Mouse (Mus musculus) heart, embryonic 11.5 days (tissue): ENCODE measurements around the gene 1700020A23Rik. TPM values are rescaled to one million over a fixed set of nuclear protein-coding genes. Genes with fewer than 3 reads are reported as not detected.

ENCODE experiments used
- ATAC-seq: fragments of 200-750 bp; cut with Nextera tagmentation; replicated peaks from 2 replicates; pipeline ENCODE4 v1.8.0; 2017; ENCODE audit warnings: moderate library complexity; ENCODE audit not compliant: insufficient number of reproducible peaks, low FRiP score, low TSS enrichment
- H3K27ac ChIP-seq: fragments of 300-500 bp; sonication (generic); 2 replicates; pipeline ENCODE4 v1.5.1; 2014; ENCODE audit warnings: mild to moderate bottlenecking, low read depth, low read length
- H3K27me3 ChIP-seq: fragments of 300-500 bp; sonication (generic); 2 replicates; pipeline ENCODE4 v1.6.1; 2014; ENCODE audit warnings: mild to moderate bottlenecking, low read length, mixed read lengths; ENCODE audit not compliant: control insufficient read depth, insufficient read depth
- H3K36me3 ChIP-seq: fragments of 300-500 bp; sonication (generic); 2 replicates; pipeline ENCODE4 v1.6.1; 2014; ENCODE audit warnings: mild to moderate bottlenecking, low read length, moderate library complexity, mixed read lengths; ENCODE audit not compliant: control insufficient read depth, insufficient read depth
- H3K4me1 ChIP-seq: fragments of 300-500 bp; sonication (generic); 2 replicates; pipeline ENCODE4 v1.6.1; 2014; ENCODE audit warnings: low read length; ENCODE audit not compliant: control insufficient read depth, insufficient read depth
- H3K4me2 ChIP-seq: fragments of 300-500 bp; sonication (generic); 2 replicates; pipeline ENCODE4 v1.6.1; 2014; ENCODE audit warnings: mild to moderate bottlenecking, moderate library complexity
- H3K4me3 ChIP-seq: fragments of 300-500 bp; sonication (generic); 2 replicates; pipeline ENCODE4 v1.5.1; 2014; ENCODE audit warnings: low read depth, low read length
- H3K9ac ChIP-seq: fragments of 300-500 bp; sonication (generic); 2 replicates; pipeline ENCODE4 v1.6.1; 2014; ENCODE audit warnings: mild to moderate bottlenecking, low read depth, low read length, moderate library complexity
- H3K9me3 ChIP-seq: fragments of 300-500 bp; sonication (generic); replicated peaks from 2 replicates; pipeline ENCODE4 v1.6.1; 2016; ENCODE audit warnings: low read length; ENCODE audit not compliant: control insufficient read depth
- WGBS: fragments of 180-500 bp; shearing (Covaris S2); extraction: QIAGEN DNeasy Blood & Tissue Kit; methylation state at CpG from one replicate; pipeline ENCODE4 v1.1.7; 2014; ENCODE audit not compliant: insufficient replicate concordance; 5-methylcytosine and 5-hydroxymethylcytosine counted together
- polyA plus RNA-seq: library from polyadenylated mRNA; unstranded; fragments of >200 nt; fragmentation: Nextera tagmentation; extraction: Ambion mirVana; gene quantifications from 2 replicates; pipeline ENCODE4 v1.2.1, GENCODE M21; 2014

1700020A23Rik gene
- polyA plus RNA-seq, 1 experiment from 2014 or later: not detected

DNA sequence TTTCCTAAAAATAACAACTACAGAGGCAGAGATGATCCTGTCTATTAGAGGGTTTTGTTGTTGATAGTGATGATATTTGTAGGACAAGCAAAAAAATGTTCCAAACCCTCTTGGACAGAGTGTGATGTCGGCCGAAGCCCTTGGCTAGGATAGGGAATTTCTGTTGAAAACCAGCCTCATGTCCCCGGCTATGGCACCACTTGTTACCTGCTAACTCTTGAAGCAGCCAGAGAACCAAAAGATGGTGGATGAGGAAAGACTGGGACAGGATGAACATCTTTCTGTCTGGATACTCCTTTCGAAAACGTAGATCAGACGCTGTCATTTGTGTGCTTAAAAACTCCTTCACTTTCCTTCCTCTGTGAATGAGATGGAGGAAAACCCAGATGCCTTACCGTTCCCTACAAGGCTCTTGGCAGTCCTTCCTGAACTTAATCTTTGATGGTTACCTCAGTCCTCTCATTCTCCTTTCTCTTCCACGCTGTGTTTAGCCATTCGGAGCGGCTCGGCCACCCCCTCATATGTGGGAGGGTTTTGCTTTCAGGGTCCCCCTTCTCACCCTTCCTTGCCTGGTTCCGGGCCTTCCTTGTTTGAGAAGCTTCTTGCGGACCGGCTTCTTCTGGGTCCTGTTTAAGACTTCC lies 46.1 kb downstream of the 1700020A23Rik start:
- ATAC-seq: no peak
- H3K4me3 ChIP-seq: peak overlapping the region; percentile 89
- no peaks in the 10 kb centered on the region for H3K27me3 ChIP-seq
- H3K36me3 ChIP-seq: no peaks in the 10 kb centered on the region
- no peak overlapping the region for H3K27ac ChIP-seq
- 62% methylated on average over 14 of the region's 14 CpGs for WGBS
- H3K9ac ChIP-seq: peak overlapping the region; percentile 89
- H3K4me1 ChIP-seq: peaks cover 26% of the 10 kb centered on the region
- no peaks in the 10 kb centered on the region for H3K9me3 ChIP-seq
- peak overlapping the region; percentile 90 for H3K4me2 ChIP-seq

DNA sequence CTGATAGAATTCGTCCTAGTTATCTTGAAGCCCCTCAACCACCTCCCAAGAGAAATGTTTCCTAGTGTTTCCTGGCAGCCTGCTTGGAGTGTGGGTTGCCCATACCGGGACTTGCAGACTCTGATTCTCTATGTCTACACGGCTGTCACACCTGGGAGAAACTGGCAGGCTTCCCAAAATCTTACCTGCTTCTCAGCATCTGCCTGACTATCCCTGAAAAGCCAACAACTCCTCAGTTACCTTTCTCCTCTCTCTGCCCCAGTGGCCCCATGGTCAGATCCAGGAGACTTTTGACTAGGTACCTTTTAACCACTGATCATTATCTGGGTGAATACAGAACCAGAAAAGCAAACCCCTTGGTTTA lies 46.6 kb downstream of the 1700020A23Rik start:
- Histone ChIP-seq H3K36me3 (no peaks in the 10 kb centered on the region), H3K27ac (no peak overlapping the region), H3K4me1 (peaks cover 26% of the 10 kb centered on the region), H3K9me3 (no peaks in the 10 kb centered on the region), H3K4me2 (peak overlapping the region; percentile 90), H3K9ac (no peak overlapping the region), H3K4me3 (peak overlapping the region; percentile 89; the same call in 1 of the 2 replicates), H3K27me3 (no peaks in the 10 kb centered on the region)
- no peak for ATAC-seq
- 55% methylated on average over 3 of the region's 3 CpGs for WGBS

GRCm38 (mm10) chr2:130452266-130452665 lies 47.2 kb downstream of the 1700020A23Rik start:
- Histone ChIP-seq H3K4me1 (peaks cover 26% of the 10 kb centered on the region), H3K27me3 (no peaks in the 10 kb centered on the region), H3K4me2 (no peak overlapping the region), H3K36me3 (no peaks in the 10 kb centered on the region), H3K4me3 (no peak overlapping the region), H3K27ac (no peak overlapping the region), H3K9ac (no peak overlapping the region), H3K9me3 (no peaks in the 10 kb centered on the region)
- 31% methylated on average over 2 of the region's 2 CpGs for WGBS
- no peak for ATAC-seq

DNA sequence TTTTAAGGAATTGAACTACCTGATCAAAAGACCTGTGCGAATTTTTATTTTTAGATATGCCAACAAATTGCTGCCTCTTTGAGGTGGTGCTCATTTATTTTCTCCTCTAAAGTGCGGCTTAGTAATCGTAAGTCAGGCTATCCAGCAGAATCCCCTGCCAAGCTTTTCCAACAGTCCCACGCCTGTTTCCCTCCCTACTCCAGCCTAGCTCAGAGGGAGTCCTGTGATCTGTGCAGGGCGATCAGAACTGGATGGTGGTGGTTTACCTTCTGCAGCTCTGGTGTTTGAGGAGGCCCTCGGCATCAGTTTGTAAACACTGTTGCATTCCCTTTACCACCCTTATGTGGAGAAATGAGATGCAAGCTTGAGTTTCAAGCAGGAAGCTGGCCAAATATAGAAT lies 48.4 kb downstream of the 1700020A23Rik start:
- H3K4me1 ChIP-seq: peaks cover 26% of the 10 kb centered on the region
- no peaks in the 10 kb centered on the region for H3K27me3 ChIP-seq
- no peak overlapping the region for H3K4me3 ChIP-seq
- WGBS: 71% methylated on average over 6 of the region's 6 CpGs
- no peak overlapping the region for H3K9ac ChIP-seq
- no peaks in the 10 kb centered on the region for H3K9me3 ChIP-seq
- H3K36me3 ChIP-seq: no peaks in the 10 kb centered on the region
- H3K4me2 ChIP-seq: no peak overlapping the region
- H3K27ac ChIP-seq: no peak overlapping the region
- ATAC-seq: no peak

- no peak overlapping the region for H3K4me3 ChIP-seq
- no peaks in the 10 kb centered on the region for H3K9me3 ChIP-seq
- no peak overlapping the region for H3K4me2 ChIP-seq
- 69% methylated on average over 6 of the region's 6 CpGs for WGBS
- H3K4me1 ChIP-seq: peaks cover 22% of the 10 kb centered on the region
- no peak overlapping the region for H3K27ac ChIP-seq
- no peaks in the 10 kb centered on the region for H3K36me3 ChIP-seq
- no peaks in the 10 kb centered on the region for H3K27me3 ChIP-seq
- ATAC-seq: no peak
- H3K9ac ChIP-seq: no peak overlapping the region
Measured at GRCm38 (mm10) chr2:130454748-130455370, 49.8 kb downstream of the 1700020A23Rik start.

Other genes with a start within 250 kb of the 1700020A23Rik start
- 455 and 479 TPM in 2 replicates for gene Snrpb, start 225.9 kb upstream of the 1700020A23Rik start, polyA plus RNA-seq
- gene Tmc2, start 210.1 kb upstream of the 1700020A23Rik start, polyA plus RNA-seq: not detected in 2 replicates
- 181 and 200 TPM in 2 replicates for gene Nop56, start 130.8 kb upstream of the 1700020A23Rik start, polyA plus RNA-seq
- 234 and 249 TPM in 2 replicates for gene Idh3b, start 120.7 kb upstream of the 1700020A23Rik start, polyA plus RNA-seq
- 0.58 and 1.1 TPM in 2 replicates for gene Ebf4, start 110.1 kb upstream of the 1700020A23Rik start, polyA plus RNA-seq
- gene Cpxm1, start 7.7 kb upstream of the 1700020A23Rik start, polyA plus RNA-seq: 27.0 and 31.2 TPM in 2 replicates
- gene Gm28372, start within 50 bp of the 1700020A23Rik start, polyA plus RNA-seq: not detected in 2 replicates
- not detected in 2 replicates for gene Tmem239, start 1.2 kb downstream of the 1700020A23Rik start, polyA plus RNA-seq
- gene Vps16, start 19.1 kb downstream of the 1700020A23Rik start, polyA plus RNA-seq: 45.1 and 52.0 TPM in 2 replicates
- gene Pced1a, start 19.4 kb downstream of the 1700020A23Rik start, polyA plus RNA-seq: 7.4 and 7.9 TPM in 2 replicates
- 72.9 and 79.7 TPM in 2 replicates for gene Ptpra, start 45.0 kb downstream of the 1700020A23Rik start, polyA plus RNA-seq
- gene Mrps26, start 158.5 kb downstream of the 1700020A23Rik start, polyA plus RNA-seq: 78.4 and 79.9 TPM in 2 replicates
- not detected in 2 replicates for gene Oxt, start 170.9 kb downstream of the 1700020A23Rik start, polyA plus RNA-seq
- gene Avp, start 177.3 kb downstream of the 1700020A23Rik start, polyA plus RNA-seq: 1.1 and 1.3 TPM in 2 replicates
- 18.8 and 19.7 TPM in 2 replicates for gene Fastkd5, start 224.8 kb downstream of the 1700020A23Rik start, polyA plus RNA-seq
- 8.9 and 10.4 TPM in 2 replicates for gene Ubox5, start 224.8 kb downstream of the 1700020A23Rik start, polyA plus RNA-seq
- gene Lzts3, start 237.5 kb downstream of the 1700020A23Rik start, polyA plus RNA-seq: 0.66 and 0.69 TPM in 2 replicates